Mouse (Mus musculus) liver, embryonic 14.5 days (tissue): Measurements from ENCODE around the gene Smarcd3. TPM values are rescaled to one million over a fixed set of nuclear protein-coding genes. Genes with fewer than 3 reads are reported as not detected.

Source experiments
- ATAC-seq: fragments of 200-750 bp; cut with Nextera tagmentation; 2 replicates; pipeline ENCODE4 v1.8.0; 2017; ENCODE audit warnings: moderate number of reproducible peaks, mild to moderate bottlenecking, moderate library complexity; ENCODE audit not compliant: insufficient read depth
- DNase-seq, 3 experiments: peaks; one replicate each; pipeline ENCODE4 v3.0.0-alpha.2; 2012 to 2013; ENCODE audit warnings: low read depth in 3 of 3, low spot score in 3 of 3
- H3K27ac ChIP-seq: fragments of 300-500 bp; sonication (generic); 2 replicates; pipeline ENCODE4 v1.5.1; 2014; ENCODE audit warnings: moderate library complexity, mild to moderate bottlenecking, control low read depth, inconsistent platforms
- H3K27me3 ChIP-seq: fragments of 300-500 bp; sonication (generic); 2 replicates; pipeline ENCODE4 v1.6.1; 2014; ENCODE audit warnings: mild to moderate bottlenecking, low read length, moderate library complexity; ENCODE audit not compliant: control insufficient read depth, insufficient read depth
- H3K36me3 ChIP-seq: fragments of 300-500 bp; sonication (generic); replicated peaks from 2 replicates; pipeline ENCODE4 v1.6.1; 2014; ENCODE audit warnings: low read depth; ENCODE audit not compliant: control insufficient read depth, insufficient read depth
- H3K4me1 ChIP-seq, 2 experiments: fragments of 200-500 bp in 1 of 2; fragments of 300-500 bp in 1 of 2; sonication (generic) in 1 of 2; replicated peaks; 2 replicates each; pipeline ENCODE4 v1.6.1; 2012 to 2014; ENCODE audit warnings: antibody characterized with exemption in 1 of 2, inconsistent platforms in 1 of 2, low read length in 1 of 2; ENCODE audit not compliant: control insufficient read depth in 2 of 2, insufficient read depth in 2 of 2
- H3K4me2 ChIP-seq: fragments of 300-500 bp; sonication (generic); 2 replicates; pipeline ENCODE4 v1.6.1; 2014; ENCODE audit warnings: low read depth, mild to moderate bottlenecking, control low read depth, moderate library complexity
- H3K4me3 ChIP-seq, 2 experiments: fragments of 200-500 bp in 1 of 2; fragments of 300-500 bp in 1 of 2; sonication (generic) in 1 of 2; 2 replicates each; pipeline ENCODE4 v1.5.1; 2012 to 2014; ENCODE audit warnings: low read depth in 2 of 2, low read length in 2 of 2, mild to moderate bottlenecking in 2 of 2, control low read depth in 1 of 2, inconsistent platforms in 1 of 2, moderate library complexity in 1 of 2; ENCODE audit not compliant: insufficient read depth in 1 of 2
- H3K9ac ChIP-seq: fragments of 300-500 bp; sonication (generic); replicated peaks from 2 replicates; pipeline ENCODE4 v1.6.1; 2014; ENCODE audit warnings: mild to moderate bottlenecking, control low read depth, moderate library complexity
- H3K9me3 ChIP-seq: fragments of 300-500 bp; sonication (generic); 2 replicates; pipeline ENCODE4 v1.6.1; 2016; ENCODE audit warnings: low read length, mixed read lengths; ENCODE audit not compliant: control insufficient read depth
- CTCF ChIP-seq: IDR thresholded peaks from 2 replicates; pipeline ENCODE4 v1.5.1; 2016; ENCODE audit warnings: antibody characterized with exemption, low read depth, control low read depth
- EP300 ChIP-seq: IDR thresholded peaks from 2 replicates; pipeline ENCODE4 v1.6.1; 2016; ENCODE audit warnings: antibody characterized with exemption, low read depth
- WGBS: fragments of 180-500 bp; shearing (Covaris S2); extraction: QIAGEN DNeasy Blood & Tissue Kit; methylation state at CpG from one replicate; pipeline ENCODE4 v1.1.7; 2014; ENCODE audit not compliant: insufficient replicate concordance; 5-methylcytosine and 5-hydroxymethylcytosine counted together
- polyA plus RNA-seq, 2 experiments: library from polyadenylated mRNA; depleted of rRNA in 1 of 2; stranded (reverse) in 1 of 2; unstranded in 1 of 2; fragments of >200 nt; fragmentation: Nextera tagmentation in 1 of 2; extraction: Ambion mirVana in 1 of 2; gene quantifications; 2 replicates each; pipeline versions ENCODE4 v1.2.1 to v1.2.3; 2012 to 2014

Gene Smarcd3
- polyA plus RNA-seq, 2 experiments, result 0.95 to 1.1 TPM

DNA sequence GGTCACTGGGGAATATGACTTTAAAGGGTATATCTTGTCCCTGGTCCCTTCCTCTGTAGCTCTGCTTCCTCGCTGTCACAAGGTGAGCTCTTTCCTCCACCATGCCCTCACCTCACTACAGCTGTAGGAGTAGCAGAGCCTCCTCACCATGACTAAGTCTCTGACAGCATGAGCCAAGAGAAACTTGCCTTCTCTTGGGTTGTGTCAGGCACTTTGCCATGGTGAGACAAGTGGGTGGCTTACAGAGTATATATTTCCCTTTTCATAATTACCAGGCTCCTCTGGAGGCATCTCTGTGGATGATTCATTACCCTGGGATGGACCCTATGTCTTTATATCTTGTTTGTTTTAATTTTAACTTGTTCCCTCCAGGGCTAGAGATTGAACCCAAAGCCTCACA, 21.2 kb upstream of the Smarcd3 start:
- Histone ChIP-seq H3K4me2 (no peak overlapping the region), H3K36me3 (no peaks in the 10 kb centered on the region), H3K9me3 (no peaks in the 10 kb centered on the region), H3K27me3 (no peaks in the 10 kb centered on the region), H3K4me3 (no peak overlapping the region), H3K4me1 (no peaks in the 10 kb centered on the region), H3K9ac (no peak overlapping the region), H3K27ac (no peak overlapping the region)
- WGBS, result 43% methylated on average over 1 of the region's 1 CpGs
- TF ChIP-seq CTCF (no peak), EP300 (no peak)
- no peak for ATAC-seq
- DNase-seq, result no peak

DNA sequence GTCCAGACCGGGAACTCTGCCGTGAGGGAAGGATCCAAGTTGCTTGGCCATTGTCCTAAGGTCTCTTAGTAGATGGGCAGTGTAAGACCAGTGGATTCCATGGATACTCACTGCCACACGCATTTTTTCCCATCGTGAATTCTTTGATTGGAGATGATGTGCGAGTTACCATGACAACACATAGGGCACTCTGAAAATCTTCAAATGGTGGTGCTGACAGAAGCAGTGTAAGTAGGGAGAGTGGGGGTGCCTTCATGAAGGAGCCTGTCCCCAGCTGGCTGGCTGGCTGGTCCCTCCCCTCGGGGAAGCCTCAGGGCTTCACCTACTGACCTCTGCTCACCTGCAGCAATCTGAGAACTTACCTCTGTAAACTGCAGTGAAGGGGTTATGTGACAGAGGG, 14.9 kb upstream of the Smarcd3 start:
- Histone ChIP-seq H3K9ac (no peak overlapping the region), H3K36me3 (no peaks in the 10 kb centered on the region), H3K4me2 (no peak overlapping the region), H3K4me1 (no peaks in the 10 kb centered on the region), H3K9me3 (no peaks in the 10 kb centered on the region), H3K27ac (no peak overlapping the region), H3K27me3 (no peaks in the 10 kb centered on the region), H3K4me3 (no peak overlapping the region)
- DNase-seq (no peak), ATAC-seq (no peak)
- 60% methylated on average over 6 of the region's 6 CpGs for WGBS
- TF ChIP-seq CTCF (no peak), EP300 (no peak)

DNA sequence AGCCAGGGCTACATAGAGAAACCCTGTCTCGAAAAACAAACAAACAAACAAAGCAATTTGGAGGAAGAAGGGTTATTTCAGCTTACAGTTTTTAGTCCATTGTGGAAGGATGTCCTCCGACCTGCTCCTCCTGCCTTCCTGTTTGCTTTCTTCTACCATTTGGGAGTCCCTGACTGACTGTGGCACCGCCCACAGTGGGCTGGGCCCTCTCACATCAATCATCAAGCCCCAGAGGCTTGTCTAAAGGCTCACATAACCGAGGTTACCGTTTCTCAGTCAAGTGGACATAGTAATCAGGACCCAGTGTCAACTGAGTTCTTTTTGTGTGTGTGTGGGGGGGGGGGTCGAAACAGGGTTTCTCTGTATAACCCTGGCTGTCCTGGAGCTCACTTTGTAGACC, 13.9 kb upstream of the Smarcd3 start:
- no peaks in the 10 kb centered on the region for H3K27me3 ChIP-seq
- H3K9me3 ChIP-seq, result no peaks in the 10 kb centered on the region

DNA sequence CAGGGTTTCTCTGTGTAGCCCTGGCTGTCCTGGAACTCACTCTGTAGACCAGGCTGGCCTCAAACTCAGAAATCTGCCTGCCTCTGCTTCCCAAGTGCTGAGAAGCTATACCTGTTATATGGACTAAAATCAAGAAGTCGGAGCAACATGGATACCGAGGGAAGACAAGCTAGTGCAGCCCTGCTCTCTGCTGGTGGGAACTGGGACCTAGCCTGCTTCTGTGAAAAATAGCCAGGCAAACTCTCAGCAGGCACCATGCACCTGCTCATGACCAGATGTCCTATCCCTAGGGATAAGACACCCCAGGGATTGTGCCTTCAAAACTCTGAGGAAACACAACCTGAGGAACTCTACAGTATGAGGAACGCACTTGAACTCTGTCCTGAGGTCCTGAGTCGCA, 12.8 kb upstream of the Smarcd3 start:
- Histone ChIP-seq H3K27ac (no peak overlapping the region), H3K4me1 (no peaks in the 10 kb centered on the region), H3K36me3 (no peaks in the 10 kb centered on the region), H3K4me2 (no peak overlapping the region), H3K9ac (no peak overlapping the region), H3K27me3 (no peaks in the 10 kb centered on the region), H3K9me3 (no peaks in the 10 kb centered on the region), H3K4me3 (no peak overlapping the region)
- DNase-seq (no peak), ATAC-seq (no peak)
- no peak for TF ChIP-seq CTCF
- TF ChIP-seq EP300, result no peak
- WGBS, result 62% methylated on average over 4 of the region's 4 CpGs

More for the DNA sequence above, 13.9 kb upstream of the Smarcd3 start:
- DNase-seq (no peak), ATAC-seq (no peak)
- no peak overlapping the region for H3K9ac ChIP-seq
- TF ChIP-seq EP300, result no peak
- TF ChIP-seq CTCF, result no peak
- 28% methylated on average over 6 of the region's 6 CpGs for WGBS
- no peak overlapping the region for H3K27ac ChIP-seq
- no peaks in the 10 kb centered on the region for H3K4me1 ChIP-seq
- no peak overlapping the region for H3K4me2 ChIP-seq
- no peak overlapping the region for H3K4me3 ChIP-seq
- no peaks in the 10 kb centered on the region for H3K36me3 ChIP-seq

GRCm38 (mm10) chr5:24635526-24636141, 11.4 kb upstream of the Smarcd3 start:
- H3K4me2 ChIP-seq, result no peak overlapping the region
- no peaks in the 10 kb centered on the region for H3K36me3 ChIP-seq
- no peak overlapping the region for H3K4me3 ChIP-seq
- H3K27me3 ChIP-seq, result no peaks in the 10 kb centered on the region
- DNase-seq (no peak), ATAC-seq (no peak)
- H3K9ac ChIP-seq, result no peak overlapping the region
- no peaks in the 10 kb centered on the region for H3K9me3 ChIP-seq
- TF ChIP-seq EP300 (no peak), CTCF (no peak)
- no peaks in the 10 kb centered on the region for H3K4me1 ChIP-seq
- H3K27ac ChIP-seq, result no peak overlapping the region
- 65% methylated on average over 6 of the region's 6 CpGs for WGBS
